Mouse (Mus musculus): ENCODE data around the gene Prl3b1. TPM values are rescaled to one million over a fixed set of nuclear protein-coding genes. Genes with fewer than 3 reads are reported as not detected.

Gene Prl3b1
- not detected for total RNA-seq (2021)
- long read RNA-seq, experiment 1: 0 reads
- long read RNA-seq, experiment 2: 0 reads

DNA sequence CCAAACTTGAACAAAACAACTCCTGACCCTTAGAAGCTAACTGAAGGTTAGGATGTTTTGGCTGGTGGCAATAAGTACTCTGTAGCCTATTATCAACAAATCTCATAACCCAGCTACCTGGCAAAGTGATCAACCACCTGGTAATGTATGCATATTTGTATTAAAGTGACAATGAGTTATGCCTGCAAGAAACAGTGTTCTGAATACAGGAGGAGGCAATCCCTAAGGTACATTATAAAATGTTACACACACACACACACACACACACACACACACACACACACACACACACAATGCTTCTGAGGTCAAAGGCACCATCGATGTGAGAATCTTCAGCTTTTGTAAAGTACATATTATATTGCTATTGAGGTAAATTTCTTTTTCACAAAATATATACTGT, at the start of gene Prl3b1:
Prl3b1 (plus strand) TSS at position 301 of the 400 bp plus-strand sequence.
- no peak for DNase-seq (ENCODE audit: low spot score in 2 of 2)

DNA sequence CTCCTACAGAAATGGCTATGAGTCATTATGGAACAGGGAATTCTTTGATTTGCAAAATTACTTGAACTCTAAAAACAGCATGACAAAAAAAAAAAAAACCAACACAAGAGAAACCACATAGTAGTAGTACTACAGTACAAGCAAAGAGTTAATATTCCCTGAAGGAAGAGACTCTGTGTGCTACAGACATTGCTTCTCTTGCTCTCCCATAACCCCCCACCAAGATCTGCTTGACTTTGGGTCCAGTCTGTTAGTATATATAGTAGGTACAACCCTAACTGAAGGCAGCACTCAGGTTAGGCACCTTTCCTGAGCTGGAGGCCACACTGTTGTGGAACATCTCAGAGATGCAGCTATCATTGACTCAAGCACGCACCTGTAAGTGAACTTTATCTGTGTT, 45.3 kb upstream of the Prl3b1 start, which contains the start of gene Prl3c1:
Prl3c1 (plus strand) TSS at position 301 of the 400 bp plus-strand sequence.
- DNase-seq (ENCODE audit: low spot score in 2 of 2): no peak

DNA sequence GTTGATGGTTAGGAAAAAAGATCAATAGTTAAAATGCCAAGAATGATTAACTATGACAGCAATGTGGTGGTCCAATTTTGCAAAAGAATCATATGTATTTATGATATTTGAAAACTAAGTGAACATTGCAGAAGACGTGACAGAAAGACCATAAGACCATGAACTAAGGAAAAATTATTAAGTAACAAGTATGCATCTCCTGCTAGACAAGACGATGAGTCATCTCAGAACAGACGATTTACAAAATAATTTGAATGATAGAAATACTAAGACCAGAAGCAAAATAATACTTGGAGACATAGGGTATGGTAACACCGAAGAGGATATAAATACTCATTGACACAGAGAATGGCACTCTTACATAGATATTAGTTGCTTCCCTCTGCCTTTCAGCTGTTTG, 17.5 kb downstream of the Prl3b1 start, which contains the start of gene Prl3a1:
Prl3a1 (plus strand) TSS at position 301 of the 400 bp plus-strand sequence.
- no peak for DNase-seq (ENCODE audit: low spot score in 2 of 2)

Other genes starting within 250 kb of the Prl3b1 start
- gene Prl, start 184.3 kb upstream of the Prl3b1 start, total RNA-seq (2021): not detected
- not detected for gene Prl3d1, start 147.7 kb upstream of the Prl3b1 start, total RNA-seq (2021)
- not detected for gene Prl3d2, start 120.1 kb upstream of the Prl3b1 start, total RNA-seq (2021)
- gene Prl3d3, start 85.1 kb upstream of the Prl3b1 start, total RNA-seq (2021): not detected
- gene Prl3c1, start 45.2 kb upstream of the Prl3b1 start, total RNA-seq (2021): not detected
- not detected for gene Prl3a1, start 17.6 kb downstream of the Prl3b1 start, total RNA-seq (2021)
- not detected for gene Prl6a1, start 70.8 kb downstream of the Prl3b1 start, total RNA-seq (2021)
- gene Prl8a2, start 103.8 kb downstream of the Prl3b1 start, total RNA-seq (2021): not detected
- not detected for gene Prl2b1, start 149.0 kb downstream of the Prl3b1 start, total RNA-seq (2021)
- gene Prl8a6, start 196.8 kb downstream of the Prl3b1 start, total RNA-seq (2021): not detected

Measured in left cerebral cortex, adult 18-20 months (tissue).